Mouse (Mus musculus) ovary, postnatal 10 days (tissue): ENCODE measurements around the gene Abtb1.

Source experiments
- DNase-seq: peaks from one replicate; pipeline ENCODE4 v3.0.0; 2022; ENCODE audit warnings: low spot score

Gene Abtb1

DNA sequence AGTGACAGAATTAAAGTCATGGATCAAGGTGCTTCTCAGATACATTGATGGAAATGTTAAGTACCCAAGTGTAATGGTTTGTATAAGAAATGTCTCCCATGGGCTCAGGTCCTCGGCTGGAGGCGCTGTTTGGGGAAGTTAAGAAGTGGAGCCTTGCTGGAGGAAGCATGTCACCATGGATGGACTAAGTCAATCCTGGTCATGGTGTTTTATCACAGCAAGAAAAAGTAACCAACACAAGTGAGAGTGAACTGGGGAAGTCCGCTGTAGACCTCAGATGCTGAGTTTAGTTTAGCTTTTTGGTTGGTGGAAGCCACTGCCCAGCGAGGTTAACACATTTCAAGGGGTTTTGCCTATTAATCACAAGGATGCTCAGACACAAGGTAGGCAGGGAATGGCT is 12.2 kb downstream of the Abtb1 start:
- no peak for DNase-seq

DNA sequence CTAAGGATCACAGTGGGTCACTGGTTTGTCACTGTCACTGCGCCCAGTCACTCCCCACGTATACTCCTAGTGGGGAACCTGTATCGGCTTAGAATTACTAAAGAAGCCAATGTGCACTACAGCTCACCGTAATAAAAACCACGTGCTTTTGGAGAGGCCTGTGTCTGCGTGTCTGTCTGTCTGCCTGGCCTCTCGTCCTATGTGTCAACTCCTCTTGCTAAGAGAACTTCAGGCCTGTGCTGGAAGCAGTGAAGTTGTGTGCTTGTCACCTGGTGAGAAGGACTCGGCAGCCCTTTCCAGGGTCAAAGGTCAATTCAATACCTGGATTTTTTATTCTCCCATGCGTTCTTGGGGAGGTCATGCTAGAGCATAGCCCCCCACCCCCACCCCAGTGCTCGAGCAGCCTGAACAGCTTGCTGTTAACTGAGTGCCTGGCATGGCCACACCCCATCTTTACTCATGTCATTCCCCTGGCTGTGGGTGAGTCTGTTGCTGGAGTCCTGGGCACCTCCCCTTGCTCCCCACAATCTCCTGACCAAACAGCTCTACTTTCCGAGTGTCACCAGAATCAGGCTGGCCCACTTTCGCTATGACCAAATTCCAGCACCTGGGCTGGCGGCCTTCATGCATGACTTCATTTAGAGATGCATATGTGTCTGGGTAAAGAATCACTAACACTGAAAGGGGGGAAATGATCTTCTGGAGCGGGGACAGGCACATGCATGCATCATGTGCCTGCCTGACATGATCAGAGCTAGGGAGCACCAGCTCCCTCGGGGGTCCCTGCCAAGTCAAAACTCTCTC is 13.4 kb downstream of the Abtb1 start:
- no peak for DNase-seq

DNA sequence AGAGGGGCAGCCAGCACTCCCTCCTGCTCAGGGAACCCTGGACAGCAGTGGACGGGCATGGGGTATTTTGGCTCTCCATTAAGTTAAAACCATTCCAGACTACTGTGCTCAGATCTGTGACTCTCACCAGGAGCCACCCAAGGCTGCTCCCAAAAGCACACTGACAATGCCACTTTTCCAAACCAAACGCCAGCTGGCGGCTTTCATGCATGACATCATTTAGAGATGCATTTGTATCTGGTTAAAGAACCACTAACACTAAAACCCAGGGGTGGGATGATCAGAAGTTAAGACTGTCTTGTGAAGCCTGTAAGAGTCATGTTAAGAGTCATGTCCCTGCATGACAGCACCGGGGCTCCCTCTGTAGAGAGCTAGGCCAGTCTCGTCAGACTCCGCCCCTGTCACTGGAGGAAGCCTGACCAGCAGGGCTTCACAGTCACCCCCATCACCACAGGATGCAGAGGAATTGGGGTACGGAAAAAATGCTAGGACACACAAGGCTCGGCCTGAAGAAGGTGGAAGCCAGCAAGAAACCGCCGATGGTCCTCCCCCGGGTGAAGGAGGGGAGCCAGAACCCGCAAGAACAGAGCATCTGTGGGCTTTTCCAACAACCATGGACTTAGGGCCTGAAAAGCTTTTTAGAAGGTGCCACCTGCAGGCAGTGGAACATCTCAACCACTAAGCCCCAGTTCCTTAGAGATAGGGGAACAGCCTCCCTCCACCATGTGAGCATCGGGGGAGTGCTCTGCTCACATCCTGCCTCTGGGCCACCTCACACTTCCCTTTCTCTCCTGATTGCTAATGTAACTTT is 14.2 kb downstream of the Abtb1 start:
- DNase-seq = no peak

DNA sequence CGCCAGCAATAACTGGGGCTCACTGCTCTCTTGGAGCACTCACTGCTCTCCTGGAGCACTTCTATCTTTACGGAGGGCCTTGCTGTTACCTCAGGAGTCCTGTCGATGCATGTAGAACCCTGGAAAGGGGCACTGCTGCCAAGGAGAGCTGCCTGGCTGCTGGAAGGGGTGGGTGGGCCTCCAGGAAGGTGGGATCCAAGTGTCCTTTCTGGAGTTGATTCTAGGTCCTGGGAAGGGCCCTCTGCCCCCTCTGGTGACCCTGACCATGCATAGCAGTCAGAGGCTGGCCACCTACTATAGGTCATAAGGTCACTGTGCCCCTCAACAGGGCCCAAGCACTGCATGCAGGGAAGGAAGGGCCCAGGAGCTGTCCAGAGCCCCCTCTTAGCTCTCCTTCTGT is 14.8 kb downstream of the Abtb1 start:
- DNase-seq = no peak

DNA sequence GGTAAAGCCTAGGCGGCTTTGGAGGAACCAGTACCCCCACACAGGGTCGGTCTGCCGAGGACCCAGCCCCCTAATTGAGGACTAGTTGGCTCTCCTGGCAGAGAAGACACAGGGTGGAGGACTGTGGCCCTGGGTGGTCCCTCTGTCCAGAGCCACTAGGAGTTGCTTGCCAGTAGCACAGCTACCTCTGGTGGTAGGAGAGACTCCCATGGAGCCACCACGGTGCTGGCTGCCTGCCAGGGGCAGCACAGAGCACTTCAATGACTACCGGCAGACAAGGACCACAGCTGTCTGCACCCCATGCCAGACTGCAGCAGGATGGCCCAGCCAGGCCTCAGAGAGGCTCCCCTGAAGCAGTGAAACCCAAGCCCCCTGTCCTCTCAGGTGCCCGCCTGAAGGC is 15.2 kb downstream of the Abtb1 start:
- no peak for DNase-seq

DNA sequence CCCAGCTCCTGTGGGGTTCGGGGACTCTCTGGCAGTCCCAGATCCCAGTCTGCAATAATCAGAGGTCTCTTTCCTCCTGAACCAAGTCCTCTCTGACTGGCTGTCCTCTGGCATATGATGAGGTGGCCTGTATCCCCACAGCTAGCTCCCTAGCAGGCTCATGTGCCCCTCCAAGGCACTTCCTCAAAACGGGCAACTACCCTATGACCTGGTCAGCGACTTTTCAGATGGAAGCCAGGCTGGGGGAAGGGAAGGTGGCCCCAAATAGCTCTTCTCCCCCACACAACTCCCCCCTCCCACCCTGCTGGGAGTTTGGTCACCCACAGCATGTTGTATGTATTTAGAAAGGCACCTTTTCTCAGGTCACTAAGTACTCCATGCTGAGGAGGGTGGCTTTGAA is 15.7 kb downstream of the Abtb1 start:
- no peak for DNase-seq

DNA sequence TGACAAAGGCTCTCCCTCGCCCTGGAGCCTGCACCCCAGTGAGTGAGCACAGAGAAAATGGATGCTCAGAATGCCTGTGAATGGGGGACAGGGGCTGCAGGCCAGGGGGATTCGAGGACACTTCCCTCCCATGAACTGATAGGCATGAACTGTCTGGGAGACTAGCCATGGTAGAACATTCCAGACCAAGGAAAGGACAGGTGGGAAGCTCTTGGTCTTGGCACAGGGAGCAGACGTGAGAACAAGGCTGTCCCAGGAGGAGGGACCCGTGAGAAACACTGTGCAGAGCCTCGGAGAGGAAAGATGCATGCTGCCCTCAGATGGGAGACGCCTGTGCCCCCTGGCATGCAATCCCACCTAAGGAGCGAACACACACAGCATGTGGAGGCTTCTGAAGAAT is 17.6 kb downstream of the Abtb1 start:
- DNase-seq = no peak

DNA sequence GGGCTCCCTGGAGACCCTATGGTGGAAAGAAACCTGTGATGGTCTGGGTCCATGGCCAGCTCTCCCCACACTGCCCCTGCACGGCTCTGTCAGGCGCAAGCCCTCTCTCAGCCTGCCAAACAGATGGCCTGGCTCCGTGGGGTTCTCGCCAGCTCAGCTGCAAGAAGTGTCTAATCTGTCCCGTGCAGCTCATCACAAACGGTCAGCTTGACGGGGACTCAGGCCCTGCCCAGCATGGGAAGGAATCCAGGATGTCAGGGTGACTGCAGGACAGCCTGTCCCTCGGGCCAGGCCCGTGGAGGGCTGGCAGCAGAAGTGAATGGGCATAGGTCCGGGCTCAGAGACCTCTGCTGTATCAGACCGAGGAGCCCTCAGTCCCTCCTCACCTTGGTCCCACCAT is 19.9 kb downstream of the Abtb1 start:
- no peak for DNase-seq

DNA sequence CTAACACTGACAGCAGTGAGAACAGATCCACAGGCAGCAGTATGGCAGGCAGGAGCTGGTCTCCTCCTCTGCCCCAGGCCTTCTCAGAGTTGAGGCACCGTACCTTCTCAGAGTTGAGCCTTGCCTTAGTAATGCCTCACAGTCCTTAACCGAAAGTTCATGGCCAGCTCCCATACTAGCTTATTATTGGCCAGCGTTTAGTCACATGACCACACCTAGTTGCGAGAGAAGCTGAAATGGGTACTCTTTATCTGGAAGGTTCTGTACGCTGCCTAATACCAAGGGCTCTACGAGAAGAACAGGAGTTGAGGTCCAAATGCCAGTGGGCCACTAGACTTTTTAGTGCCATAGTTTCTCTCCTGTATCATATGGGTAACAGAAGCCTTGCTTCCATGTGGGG is 20.5 kb downstream of the Abtb1 start:
- no peak for DNase-seq

DNA sequence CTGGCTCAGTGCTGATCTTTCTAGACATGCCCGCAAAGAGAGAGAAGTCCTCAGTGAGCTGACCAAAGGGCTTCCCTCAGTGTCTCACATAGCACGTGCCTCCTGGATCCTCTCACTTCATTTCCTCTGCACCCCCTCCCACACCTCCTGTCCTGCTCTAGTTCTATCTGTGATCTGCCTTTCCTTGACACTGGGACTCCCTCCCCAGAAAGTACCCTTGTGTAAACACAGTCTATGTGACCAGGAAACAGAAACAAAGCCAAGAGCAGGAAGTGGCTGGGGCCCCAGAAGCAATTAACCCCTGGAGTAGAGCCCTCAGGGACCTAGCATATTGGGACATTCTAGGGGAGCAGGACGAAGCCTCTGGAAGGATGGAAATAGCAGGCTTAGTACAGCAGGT is 20.9 kb downstream of the Abtb1 start:
- no peak for DNase-seq

DNA sequence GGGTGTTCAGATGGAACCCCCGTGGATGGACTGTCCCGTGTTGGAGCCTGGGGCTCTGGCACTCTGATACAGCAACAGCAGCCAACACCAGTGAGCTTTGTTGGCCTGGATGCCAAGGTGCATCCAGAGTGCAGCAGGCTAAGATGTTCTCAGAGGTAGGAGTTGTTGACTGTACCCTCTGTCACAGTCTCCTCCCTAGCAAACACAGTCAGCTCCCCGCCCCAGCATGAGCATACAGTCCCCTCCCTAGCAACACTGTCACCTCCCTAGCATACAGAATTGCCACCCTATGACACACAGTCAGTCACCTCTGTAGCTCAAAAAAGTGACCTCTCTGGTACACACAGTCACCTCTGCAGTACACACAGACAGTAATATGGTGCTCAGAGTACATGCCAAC is 24.9 kb downstream of the Abtb1 start:
- no peak for DNase-seq

DNA sequence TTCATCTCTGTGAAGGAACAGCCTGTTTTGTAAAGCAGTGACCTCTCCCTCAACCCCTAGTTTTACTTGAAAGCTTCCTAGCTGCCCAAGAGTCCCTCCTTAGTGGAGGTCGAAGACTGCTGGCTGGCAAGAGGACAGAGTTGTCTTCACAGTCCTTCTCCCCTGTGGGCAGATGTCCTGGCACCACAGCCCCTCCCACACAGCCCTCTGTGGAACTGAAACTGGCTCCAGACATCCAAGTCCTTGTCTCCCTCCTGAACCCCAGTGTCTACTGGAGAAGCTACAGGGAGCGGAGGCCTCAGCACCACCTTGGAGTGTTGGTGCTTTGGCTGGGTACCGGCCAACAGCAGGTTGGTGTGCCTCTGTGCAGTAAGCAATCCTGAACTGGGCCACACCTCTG is 26.3 kb downstream of the Abtb1 start:
- DNase-seq = no peak

DNA sequence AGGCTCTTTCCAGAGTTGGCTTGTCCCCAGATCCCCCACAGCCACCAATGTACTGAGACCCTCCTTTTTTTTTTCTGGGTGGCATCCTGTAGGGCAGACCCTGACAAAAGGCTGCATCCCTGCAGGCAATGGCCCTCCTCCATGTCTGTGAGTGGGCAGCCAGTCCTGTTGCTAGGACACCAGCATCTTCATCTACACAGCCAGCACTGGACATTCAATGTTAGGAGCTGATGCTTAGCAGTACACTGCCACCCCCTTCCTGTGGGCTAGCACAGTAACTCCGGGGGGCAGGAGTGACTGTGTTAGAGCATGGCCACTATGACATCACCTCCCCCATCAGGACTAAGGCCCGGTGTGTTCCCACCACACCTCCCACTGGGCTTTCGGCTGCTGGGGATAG is 26.7 kb downstream of the Abtb1 start:
- DNase-seq = no peak

DNA sequence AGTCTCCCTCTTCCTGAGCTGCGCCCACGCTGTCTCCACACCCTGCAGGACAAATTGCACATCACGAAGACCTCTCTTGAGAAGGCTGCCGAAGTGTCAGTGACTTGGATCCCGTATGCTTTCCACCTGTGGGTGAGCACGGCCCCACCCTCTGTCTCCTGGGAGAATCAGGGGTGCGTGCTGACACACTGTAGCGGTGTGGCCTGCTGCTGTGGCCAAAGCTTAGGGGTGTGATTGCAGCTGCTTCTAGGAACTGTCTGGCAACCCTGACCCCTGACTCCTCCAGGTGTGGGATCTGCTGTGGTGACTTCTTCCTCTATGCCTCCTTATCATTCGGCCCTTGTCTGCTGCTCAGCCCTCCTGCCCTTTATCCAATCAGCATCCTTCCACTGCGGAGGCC is 28.0 kb downstream of the Abtb1 start:
- no peak for DNase-seq

DNA sequence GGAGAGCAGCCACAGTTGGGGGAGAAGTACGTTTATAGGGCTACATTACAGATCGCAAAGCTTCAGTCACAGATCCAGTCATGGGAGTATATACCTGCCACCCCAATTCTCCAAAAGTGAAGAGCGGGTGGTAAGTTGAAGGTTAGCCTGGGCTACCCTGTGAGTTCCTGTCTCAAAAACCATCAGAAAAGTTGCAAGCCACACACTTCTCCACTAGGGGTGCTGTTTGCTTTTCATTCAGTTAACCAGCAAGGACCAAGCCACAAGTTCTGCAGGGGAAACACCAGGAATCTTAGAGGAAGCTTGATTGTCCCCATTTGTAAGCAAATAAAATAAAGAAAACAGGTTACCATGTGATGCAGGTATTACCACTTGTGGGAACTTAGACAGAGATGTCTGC is 28.9 kb downstream of the Abtb1 start:
- DNase-seq = no peak

DNA sequence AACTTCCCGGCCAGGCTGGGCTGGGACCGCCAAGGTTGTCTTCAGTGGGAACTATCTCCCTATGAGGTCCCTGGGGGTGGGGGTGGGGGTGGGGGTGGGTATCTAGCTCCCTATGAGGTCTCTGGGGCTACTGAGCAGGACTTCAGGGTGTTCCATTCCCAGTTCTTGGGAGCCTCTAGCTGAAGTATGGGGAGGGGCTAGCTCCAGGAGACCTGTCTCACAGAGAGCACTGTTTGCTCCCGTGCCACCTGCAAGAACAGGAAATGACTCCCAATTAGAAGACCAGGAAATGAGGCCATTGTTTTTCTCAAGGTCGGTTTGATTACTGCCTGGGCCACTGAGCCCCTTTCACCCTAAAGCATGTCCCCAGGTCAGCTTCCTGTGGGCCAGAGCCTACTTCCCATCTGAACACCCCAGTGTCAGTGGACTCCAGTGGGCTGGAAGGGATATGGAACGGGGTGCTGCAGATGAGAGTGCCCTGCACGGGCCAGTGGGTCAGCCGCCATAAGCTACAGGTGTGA is 29.8 kb downstream of the Abtb1 start:
- DNase-seq = no peak

DNA sequence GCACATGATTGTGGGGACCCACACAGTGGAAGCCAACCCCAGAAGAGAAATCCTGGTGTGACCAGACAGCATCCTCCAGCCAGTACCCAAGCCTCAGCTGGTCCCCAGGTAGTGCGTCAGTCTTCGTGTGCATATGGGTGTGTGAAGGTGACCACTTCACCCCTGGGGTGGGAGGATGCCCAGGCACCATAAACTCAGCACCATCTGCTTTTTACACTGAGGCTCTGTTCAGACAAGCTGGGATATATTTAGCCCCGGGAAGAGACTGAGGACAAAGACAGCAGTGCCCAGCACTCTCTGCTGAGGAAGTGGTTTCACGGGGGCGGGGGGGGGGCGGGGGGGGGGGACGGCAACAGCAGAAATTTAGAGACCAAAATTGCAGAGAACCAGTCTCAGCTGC is 30.4 kb downstream of the Abtb1 start:
- no peak for DNase-seq

DNA sequence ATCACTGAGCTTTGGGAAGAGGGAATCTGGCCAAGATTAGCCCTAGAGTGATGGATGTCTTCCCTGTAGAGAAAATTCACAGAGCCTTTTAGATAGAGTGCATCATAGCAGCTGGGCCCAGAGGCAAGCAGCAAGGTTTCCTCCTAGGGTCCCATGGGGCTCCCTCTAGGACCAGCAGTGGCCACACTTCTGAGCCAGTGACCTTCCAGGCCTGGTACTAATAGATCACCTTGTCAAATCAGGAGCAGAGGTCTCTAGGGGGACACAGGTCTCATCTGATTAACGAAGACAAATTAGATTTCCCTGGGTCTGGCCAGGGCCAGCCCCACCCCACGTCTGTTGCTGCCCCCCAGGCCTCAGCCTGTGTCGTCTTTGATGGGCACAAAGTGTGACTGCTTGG is 31.5 kb downstream of the Abtb1 start:
- DNase-seq = no peak

DNA sequence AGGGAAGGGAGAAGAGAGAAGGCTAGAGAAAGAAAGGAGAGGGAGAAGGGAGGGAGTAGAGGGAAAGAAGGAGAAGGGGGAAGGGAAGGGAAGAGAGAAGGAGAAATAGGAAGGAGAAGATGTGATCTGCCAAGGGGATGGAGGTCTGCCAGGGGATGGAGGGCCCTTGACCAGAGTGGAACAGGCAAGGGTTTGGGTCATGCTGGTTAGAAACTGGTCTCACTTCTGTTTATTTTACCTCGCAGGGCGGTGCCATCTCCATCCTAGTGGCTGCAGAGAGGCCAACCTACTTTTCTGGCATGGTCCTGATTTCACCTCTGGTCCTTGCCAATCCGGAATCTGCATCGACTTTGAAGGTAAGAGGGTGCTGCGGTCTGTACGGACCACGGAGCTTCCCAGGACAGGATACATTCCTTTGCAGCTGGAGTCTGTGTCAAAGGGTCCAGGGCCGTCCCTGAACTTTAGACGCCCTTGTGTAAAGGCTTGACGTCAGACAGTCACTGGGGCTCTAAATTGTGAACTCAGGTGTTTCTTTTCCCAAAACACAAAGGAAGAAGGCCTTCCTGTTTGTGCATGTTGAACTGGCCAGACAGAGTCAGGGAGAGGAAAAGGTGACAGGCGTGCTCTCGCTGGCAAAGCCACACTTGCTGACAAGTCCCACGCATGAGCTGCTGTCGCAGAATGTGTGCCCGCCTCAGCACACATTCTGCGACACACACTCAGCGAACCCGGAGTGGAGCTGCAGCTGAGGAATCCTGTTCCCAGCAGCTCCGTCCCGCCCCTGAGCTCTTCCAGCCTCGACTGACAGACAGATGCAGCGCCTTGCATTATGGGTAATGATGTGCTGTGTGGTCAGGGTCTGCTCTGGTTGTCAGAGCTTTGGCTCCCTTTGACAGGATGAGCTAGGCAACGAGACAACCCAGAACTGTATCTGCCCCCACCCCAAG is 32.4 kb downstream of the Abtb1 start:
- no peak for DNase-seq

DNA sequence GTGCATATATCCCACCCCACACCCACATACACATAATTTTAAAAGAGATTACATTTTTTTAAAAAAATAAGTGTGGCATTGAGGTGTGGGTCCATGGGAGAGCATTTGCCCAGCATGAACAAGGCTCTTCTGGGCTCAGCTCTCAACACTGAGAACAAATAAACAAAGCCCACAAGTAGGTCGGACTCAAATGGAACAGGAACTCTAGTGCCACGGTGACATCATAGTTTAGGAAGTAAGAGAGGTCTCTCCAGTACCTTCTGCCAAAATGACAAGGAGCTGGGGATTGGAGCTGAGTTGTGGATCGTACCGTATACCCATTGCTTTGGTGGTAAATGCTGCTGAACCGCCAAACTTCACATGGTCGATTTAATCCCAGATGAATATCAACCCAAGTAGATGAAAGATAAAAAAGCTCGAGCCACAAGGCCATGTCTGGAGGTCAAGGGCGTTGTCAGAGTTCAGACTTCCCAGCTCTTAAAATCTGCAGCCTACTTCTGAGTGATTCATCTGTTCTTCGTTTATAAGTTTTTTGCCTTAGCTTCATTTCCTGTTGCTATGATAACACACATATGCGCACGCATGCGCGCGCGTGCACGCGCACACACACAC is 36.7 kb downstream of the Abtb1 start:
- DNase-seq = no peak

DNA sequence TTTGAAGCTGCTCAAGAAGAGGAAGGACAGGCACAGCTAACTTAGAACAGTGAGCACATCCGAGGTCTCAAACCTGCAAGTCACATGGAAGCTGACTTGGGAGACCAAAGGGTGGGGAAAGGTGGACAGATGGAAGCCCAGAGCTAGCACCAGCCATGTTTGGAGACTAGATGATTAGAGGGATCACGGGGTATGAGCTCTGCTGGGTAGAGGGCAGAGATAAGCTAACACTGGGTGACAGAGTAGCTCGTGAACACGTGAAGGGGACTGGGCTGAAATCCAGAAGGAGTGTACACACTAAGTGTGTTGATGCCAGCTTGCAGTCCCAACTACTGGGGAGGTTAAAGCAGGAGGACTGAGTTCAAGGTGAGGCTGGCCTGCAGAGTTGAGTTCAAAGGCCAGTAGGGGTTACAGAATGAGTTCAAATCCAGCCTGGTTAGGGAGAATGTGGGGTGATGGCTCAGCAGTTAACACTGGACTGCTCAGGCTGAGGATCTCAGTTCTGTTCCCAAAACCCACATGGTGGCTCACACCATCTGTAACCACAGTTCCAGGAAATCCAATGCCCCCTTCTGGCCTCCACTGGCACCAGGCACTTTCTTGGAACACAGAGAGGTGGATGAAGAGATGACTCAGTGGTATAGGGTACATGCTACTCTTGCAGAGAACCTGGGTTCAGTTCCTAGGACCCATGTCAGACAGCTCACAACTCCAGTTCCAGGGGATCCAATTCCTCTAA is 37.7 kb downstream of the Abtb1 start:
- DNase-seq = no peak
